Mouse (Mus musculus) heart, postnatal 0 days (tissue): Measurements from ENCODE around the gene Tgfbr3.

ENCODE experiments used
- CTCF ChIP-seq: IDR thresholded peaks from 2 replicates; pipeline ENCODE4 v1.5.1; 2016; ENCODE audit warnings: antibody characterized with exemption, control low read depth, low read depth
- EP300 ChIP-seq: IDR thresholded peaks from 2 replicates; pipeline ENCODE4 v1.6.1; 2016; ENCODE audit warnings: antibody characterized with exemption, low read depth

DNA sequence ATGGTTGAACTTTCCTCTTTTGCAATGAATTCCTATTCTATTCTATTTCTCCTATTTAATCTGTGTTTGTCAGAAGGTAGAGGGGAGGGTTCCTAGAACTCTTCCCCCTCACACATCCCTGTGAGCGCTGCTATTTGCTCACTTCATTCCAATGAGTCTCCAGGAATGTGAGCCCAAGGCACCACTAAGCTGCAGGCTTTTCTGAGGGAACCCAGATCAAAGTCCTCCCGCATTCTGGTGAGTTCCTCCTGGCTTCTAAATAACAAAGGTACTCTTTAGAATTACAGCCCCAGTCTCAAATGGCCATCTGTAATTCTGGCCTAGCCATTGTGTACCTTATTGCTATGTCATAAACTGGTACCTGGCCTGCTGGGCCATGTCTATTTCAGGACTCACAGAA lies 72.3 kb downstream of the Tgfbr3 start:
- no peak for TF ChIP-seq CTCF
- TF ChIP-seq EP300, result no peak
